Mouse (Mus musculus): ENCODE measurements around the gene Dchs1.

Gene Dchs1

GRCm38 (mm10) chr7:105787285-105788140 lies at the start of gene Dchs1:
TSS of gene Dchs1 (minus strand) at chr7:105787654.
- DNase-seq (ENCODE audit: low spot score in 2 of 2) = no peak

DNA sequence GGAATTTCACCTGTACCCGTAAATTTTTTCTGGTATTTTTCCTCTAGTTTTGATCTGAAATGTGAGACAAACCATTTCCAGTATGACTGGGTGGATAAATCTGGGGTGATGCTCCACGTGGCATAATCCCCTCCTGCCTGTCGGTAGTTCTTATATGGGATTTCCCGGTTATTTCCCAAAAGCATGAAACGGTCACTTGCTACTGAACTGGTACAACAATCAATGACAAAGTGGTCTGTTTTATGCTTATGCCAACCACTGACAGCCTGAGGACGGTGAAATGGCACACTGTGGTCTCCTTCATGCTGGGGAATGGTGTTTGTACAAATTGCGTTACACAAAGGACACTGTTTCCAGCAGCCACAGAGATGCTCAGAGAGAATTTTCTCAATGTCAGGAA lies 36.8 kb upstream of the Dchs1 start:
- DNase-seq (ENCODE audit: low spot score in 2 of 2) = no peak

DNA sequence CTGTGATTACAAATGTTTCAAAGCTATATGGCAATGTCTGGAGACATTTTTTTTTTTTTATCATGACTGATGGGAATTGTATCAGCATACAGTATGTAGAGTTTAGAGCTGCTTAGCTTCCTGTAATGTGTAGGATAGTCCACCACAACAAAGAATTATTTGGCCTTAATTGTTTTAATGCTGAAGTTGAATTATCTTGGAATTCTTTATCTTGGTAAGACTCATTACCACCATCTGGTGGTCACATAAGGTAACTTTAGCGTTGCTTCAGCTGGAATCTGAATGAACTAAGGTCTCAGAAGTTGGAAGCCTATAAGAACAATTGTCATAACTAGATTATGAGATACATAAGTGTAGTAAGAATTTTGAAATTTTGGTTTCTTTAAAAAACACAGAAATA lies 31.0 kb upstream of the Dchs1 start:
- no peak for DNase-seq (ENCODE audit: low spot score in 2 of 2)

GRCm38 (mm10) chr7:105816736-105817135 lies 29.3 kb upstream of the Dchs1 start:
- no peak for DNase-seq (ENCODE audit: low spot score in 2 of 2)

- DNase-seq (ENCODE audit: low spot score in 2 of 2) = no peak
Observed at GRCm38 (mm10) chr7:105813326-105813725, 25.9 kb upstream of the Dchs1 start.

- DNase-seq (ENCODE audit: low spot score in 2 of 2) = no peak
Observed at GRCm38 (mm10) chr7:105812566-105812965, 25.1 kb upstream of the Dchs1 start.

DNA sequence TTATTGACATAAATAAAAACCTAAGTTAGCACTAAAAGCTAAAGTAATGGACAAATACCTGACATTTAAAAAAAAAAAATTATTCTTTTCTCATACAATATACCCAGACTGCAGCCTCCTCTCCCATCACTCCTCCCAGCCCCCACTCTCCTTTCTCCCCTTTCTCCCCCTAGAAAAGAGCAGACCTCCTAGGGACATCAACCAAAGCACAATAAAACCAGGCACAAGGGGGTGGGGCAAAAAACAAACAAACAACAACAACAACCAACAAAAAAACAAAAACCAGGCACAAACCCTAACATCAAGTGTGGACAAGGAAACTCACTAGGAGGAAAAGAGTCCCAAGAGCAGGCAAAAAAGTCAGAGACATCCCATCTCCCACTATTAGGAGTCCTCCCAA lies 24.1 kb upstream of the Dchs1 start:
- no peak for DNase-seq (ENCODE audit: low spot score in 2 of 2)

DNA sequence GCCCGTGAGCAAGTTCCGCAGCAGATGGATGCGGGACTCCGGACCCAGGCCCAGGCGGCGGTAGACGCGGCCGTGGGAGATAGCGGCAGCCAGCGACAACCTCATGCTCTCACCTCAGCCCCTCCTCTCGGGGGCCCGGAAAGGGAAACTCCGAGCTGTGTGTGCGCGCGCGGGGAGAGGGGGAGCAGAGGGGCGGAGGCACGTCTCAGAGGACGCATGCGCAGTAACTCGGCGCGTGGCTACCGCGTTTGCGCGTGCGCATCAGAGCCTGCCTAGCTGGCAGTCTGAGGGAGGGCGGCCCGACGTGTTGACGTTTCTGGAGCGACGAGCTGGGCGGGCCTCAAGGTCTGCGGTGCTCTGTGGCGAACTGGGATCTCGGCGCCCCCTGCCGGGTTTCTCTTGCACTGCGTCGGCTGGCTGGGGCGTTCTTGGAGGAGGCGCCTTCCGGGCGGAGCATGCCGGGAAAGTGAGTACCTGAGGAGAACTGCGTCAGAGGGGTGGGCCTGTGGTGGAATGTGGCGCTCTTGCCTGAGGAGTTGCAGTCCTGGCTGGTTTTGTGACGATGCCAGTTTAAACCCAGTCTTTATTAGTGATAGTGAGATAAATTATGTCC lies 23.5 kb upstream of the Dchs1 start, which contains the start of gene Mrpl17:
TSS of gene Mrpl17 (minus strand) at position 223 of the 613 bp plus-strand sequence.
- peak; percentile 99 to 100 for DNase-seq (ENCODE audit: low spot score in 2 of 2)

- DNase-seq (ENCODE audit: low spot score in 2 of 2) = no peak
Observed at GRCm38 (mm10) chr7:105810280-105810876, 22.9 kb upstream of the Dchs1 start.

GRCm38 (mm10) chr7:105809836-105810235 lies 22.4 kb upstream of the Dchs1 start:
- DNase-seq (ENCODE audit: low spot score in 2 of 2) = no peak

GRCm38 (mm10) chr7:105808385-105808784 lies 20.9 kb upstream of the Dchs1 start:
- DNase-seq (ENCODE audit: low spot score in 2 of 2) = no peak

GRCm38 (mm10) chr7:105806716-105807115 lies 19.3 kb upstream of the Dchs1 start:
- DNase-seq (ENCODE audit: low spot score in 2 of 2) = no peak

DNA sequence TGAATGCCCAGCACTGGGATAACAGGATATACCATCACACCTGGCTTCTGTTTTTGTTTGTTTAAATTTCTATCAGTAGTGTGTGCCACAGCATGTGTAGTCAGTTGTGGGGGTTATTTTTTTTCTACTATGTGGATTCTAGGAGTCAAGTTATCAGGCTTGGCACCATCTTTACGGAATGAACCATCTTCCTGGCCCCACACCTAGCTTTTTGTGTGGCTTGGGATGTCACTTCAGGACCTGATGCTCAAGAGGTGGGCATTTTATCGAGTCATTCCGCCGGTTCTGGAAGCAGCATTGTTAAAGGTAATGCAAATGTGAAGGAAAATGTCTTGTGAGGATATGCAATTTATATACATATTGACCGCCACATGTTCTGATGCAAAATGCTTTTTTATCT lies 18.7 kb upstream of the Dchs1 start:
- DNase-seq (ENCODE audit: low spot score in 2 of 2) = no peak

- DNase-seq (ENCODE audit: low spot score in 2 of 2) = no peak
Observed at GRCm38 (mm10) chr7:105803428-105803827, 16.0 kb upstream of the Dchs1 start.

- DNase-seq (ENCODE audit: low spot score in 2 of 2) = no peak
Observed at GRCm38 (mm10) chr7:105802771-105803170, 15.3 kb upstream of the Dchs1 start.

GRCm38 (mm10) chr7:105802312-105802711 lies 14.9 kb upstream of the Dchs1 start:
- DNase-seq (ENCODE audit: low spot score in 2 of 2) = no peak

DNA sequence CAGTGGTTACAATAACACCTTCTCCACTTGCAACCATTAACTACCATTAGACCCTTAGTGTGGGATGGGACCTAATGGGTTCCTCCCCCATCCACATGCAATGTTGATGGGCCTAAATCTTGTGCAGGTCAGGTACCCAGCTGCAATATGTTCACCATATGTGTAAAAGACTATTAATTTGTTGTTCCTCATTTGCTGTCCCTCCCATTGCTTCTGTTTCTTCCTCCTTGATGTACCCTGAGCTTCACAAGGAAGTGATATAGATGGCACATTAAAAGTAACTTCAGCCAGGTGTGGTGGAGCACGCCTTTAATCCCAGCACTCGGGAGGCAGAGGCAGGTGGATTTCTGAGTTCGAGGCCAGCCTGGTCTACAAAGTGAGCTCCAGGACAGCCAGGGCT lies 9.5 kb upstream of the Dchs1 start:
- no peak for DNase-seq (ENCODE audit: low spot score in 2 of 2)

DNA sequence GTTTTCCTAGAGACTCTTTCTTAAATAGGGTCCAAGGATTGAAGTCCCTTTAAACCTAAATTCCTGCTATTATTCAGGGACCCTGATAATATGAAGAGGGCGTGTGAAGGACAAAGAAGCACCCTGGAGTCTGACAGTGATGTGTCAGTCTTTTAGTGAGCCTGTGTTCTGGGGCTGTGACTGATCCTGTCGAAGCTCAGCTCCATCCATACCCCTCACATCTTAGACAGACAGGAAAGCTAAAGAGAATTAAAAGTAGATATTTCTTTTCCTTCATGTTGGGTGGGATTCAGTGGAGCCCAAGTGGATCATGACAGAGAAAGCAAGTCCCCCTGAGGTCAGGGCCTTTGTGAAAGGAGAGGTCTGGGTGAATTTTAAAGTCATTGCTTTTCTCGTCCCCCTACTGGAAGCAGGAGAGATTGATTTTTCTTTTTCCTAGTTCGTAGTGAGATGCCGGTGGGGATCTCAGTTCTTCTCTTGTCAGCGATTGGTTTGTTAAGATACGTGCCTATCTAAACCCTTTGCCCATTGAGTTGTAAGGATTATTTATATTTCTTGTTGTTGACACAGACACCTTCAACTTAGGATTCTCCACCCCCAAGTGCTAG lies 8.4 kb upstream of the Dchs1 start:
- DNase-seq (ENCODE audit: low spot score in 2 of 2) = no peak

DNA sequence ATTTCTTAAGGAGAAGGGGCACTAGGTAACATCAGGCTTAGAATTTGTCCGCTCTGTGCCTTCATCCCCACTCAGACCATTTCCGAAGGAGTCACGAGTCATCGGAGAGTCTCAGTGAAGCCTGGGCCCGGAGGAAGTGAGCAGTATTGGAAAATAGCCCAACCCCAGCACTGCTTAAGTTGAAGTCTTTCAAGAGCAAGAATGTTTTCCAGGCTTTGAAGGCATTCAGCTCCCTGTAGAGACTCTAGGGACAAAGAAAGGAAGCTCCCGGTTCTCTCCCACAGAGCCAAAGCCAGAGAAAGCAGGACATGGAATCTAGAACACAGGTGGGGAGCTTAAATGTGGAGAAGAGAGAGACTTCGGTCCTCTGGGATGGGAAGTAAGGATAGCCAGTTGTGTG lies 6.2 kb upstream of the Dchs1 start:
- DNase-seq (ENCODE audit: low spot score in 2 of 2) = no peak

GRCm38 (mm10) chr7:105791147-105791546 lies 3.7 kb upstream of the Dchs1 start:
- no peak for DNase-seq (ENCODE audit: low spot score in 2 of 2)

DNA sequence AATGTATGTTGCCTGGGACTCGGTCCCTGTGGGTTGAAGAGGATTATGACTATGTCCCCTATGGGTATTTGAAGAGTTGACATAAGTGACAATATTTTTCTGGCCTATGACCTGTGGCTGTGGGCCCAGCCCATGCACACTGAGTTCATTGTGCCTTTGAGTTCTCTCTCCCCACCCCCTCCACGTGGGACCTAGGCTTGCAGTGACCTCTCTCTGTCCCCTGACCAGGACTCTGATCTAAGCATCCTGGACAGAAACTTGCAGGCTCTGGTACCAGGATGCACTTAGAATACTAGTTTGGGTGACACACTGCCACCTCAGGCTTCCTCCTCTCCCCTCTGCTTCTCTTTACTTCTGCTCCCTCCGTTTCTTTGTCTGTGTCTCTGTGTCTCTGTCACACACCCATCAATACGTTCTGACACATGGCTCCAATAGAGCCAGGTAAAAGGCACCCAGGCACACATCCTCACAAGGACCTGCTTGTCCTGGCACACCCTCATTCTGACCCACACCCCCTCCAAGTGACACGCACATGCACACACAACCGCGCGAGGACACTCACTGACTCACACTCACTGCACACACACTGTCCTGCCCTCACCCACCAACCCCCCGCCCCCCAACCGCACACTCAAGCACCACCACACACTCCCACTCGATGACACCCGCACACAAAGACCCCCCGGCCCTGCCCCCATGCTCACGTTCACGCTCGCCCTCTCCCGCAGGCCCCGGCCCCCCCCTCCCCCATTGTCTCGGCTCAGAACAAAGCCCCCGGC lies 759 bp downstream of the Dchs1 start:
- DNase-seq (ENCODE audit: low spot score in 2 of 2) = no peak

- no peak for DNase-seq (ENCODE audit: low spot score in 2 of 2)
Observed at GRCm38 (mm10) chr7:105784556-105784955, 2.9 kb downstream of the Dchs1 start.

Measured in spleen, postnatal 14 days (tissue).